Mouse (Mus musculus) stomach, postnatal 0 days (tissue): ENCODE measurements around the gene Fpgs.

ENCODE experiments used
- CTCF ChIP-seq: IDR thresholded peaks from 2 replicates; pipeline ENCODE4 v1.5.1; 2016; ENCODE audit warnings: antibody characterized with exemption, low read depth, mild to moderate bottlenecking, moderate library complexity
- EP300 ChIP-seq: optimal IDR thresholded peaks from 2 replicates; pipeline ENCODE3; 2016; ENCODE audit warnings: antibody characterized with exemption

- no peak for TF ChIP-seq CTCF
- no peak for TF ChIP-seq EP300
Measured at GRCm38 (mm10) chr2:32722046-32722445, 18.1 kb upstream of the Fpgs start.
